Mouse (Mus musculus) megakaryocyte-erythroid progenitor cell, adult 5-6 weeks (primary cell): ENCODE results near the gene Zfp346. TPM values are rescaled to one million over a fixed set of nuclear protein-coding genes. Genes with fewer than 3 reads are reported as not detected.
"Not testable (repeated sequence)": the region's sequence is repeated elsewhere in the genome, so short reads cannot be mapped to it uniquely, and the experiment has no call there.

ENCODE experiments used
- ATAC-seq: replicated peaks from 2 replicates; pipeline ENCODE4 v1.8.0; 2016; ENCODE audit warnings: mild to moderate bottlenecking, inconsistent platforms; ENCODE audit not compliant: severe bottlenecking, poor library complexity, low FRiP score, low TSS enrichment
- total RNA-seq, 2 experiments: library from RNA; stranded (forward) in 1 of 2; stranded (reverse) in 1 of 2; fragments of 200-1000, 215-1000 nt in 1 of 2; fragments of >200 nt in 1 of 2; fragmentation: Nextera tagmentation in 1 of 2; gene quantifications; 2 replicates each; pipeline ENCODE4 v1.2.3; 2014 to 2017

Gene Zfp346
- total RNA-seq (2014; fragmentation: Nextera tagmentation): 33.1 and 61.7 TPM in 2 replicates
- total RNA-seq (2017): 6.7 and 24.8 TPM in 2 replicates

DNA sequence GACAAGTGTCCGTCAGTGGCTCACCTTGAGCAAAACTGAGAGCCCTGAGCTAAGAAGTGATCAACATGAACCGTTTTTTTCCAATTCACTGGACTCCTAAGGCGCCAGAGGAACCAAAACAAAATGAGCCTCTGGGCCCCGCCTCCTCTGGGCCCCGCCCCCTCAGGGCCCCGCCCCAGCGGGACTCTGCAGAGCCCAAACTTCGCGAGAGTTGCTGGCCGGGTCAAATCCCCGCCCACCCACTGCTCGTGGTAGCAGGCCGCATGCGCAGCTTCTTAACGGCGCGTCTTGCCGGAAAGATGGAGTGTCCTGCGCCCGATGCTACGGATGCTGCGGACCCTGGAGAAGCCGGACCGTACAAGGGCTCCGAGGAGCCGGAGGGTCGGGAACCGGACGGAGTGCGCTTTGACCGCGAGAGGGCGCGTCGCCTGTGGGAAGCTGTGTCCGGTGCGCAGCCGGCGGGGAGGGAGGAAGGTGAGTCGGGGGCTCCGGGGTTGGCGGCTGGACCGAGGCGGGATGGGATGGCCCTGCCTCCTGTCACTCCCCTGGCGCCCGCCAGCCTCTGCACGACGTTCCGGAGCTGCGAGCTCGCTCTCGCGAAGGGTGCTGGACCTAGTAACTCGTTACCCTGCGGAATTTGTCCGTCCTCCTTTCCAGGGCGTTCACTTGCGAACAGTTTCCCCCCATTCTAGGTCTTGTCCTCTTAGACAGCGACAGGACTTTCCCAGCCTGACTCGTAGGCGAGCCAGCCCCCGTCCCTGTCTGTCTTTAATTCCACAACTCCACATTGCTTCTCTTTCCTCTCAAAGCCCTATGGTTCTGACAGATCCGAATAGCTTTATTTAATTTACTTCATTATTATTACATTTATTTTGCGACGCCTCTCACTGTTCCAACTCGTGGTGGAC is at the start of gene Zfp346:
Zfp346 (plus strand) TSS at position 267 of the 908 bp plus-strand sequence.
- peak; percentile 89 for ATAC-seq

- ATAC-seq: 0 out of 2 replicates have a peak, but pooled peaks have one; percentile 55
Measured at GRCm38 (mm10) chr13:55058042-55058441, 47.1 kb upstream of the Zfp346 start.

DNA sequence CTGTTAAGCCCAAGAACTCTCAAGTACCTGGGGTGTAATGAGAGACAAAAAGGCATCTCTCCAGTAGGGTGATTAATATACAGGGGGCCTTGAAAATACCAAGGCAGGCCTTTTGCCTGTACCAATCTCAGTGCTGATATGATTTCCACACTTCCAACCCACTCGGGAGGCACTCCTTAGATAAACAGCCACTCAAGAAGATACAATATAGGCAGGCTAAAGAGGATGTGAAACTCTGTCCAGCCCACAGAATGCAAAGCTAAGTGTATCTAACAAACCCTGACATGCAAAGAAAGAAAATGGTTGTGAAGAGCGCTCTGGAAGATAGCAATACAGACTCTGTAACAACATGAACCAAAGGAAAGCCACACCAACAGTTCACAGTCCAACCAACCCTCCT is 41.8 kb upstream of the Zfp346 start:
- ATAC-seq: no peak

GRCm38 (mm10) chr13:55069719-55070118 is 35.4 kb upstream of the Zfp346 start:
- no peak for ATAC-seq

DNA sequence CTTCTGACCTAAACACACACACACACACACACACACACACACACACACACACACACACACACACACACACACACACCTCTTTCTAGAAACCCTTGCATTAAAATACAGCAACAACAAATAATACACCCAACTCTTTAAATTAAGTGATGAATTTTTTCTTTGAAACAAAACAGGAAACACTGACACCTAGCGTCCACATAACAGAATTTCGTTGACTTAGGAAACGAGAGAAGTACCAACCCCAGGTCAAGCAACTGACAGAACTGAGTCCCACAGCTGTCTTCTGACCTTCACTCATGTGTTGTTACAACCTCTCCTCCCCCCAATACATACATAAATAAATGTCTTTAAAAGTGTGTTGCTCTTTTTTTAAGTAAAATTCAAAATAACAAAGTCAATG is 33.8 kb upstream of the Zfp346 start:
- no peak for ATAC-seq

GRCm38 (mm10) chr13:55075597-55075996 is 29.5 kb upstream of the Zfp346 start:
- ATAC-seq: no peak

- no peak for ATAC-seq
Measured at GRCm38 (mm10) chr13:55092588-55092987, 12.5 kb upstream of the Zfp346 start.

DNA sequence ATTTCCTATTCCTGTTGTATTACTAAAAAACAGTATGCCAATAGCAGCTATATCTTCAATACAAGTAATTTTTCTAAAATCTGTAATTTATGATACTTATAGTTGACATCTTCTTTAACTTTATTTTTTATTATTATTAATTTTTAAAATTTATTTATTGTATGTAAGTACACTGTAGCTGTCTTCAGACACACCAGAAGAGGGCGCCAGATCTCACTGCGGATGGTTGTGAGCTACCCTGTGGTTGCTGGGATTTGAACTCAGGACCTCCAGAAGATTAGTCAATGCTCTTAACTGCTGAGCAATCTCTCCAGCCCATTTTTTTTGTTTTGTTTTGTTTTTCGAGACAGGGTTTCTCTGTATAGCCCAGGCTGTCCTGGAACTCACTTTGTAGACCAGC is 7.3 kb upstream of the Zfp346 start:
- ATAC-seq: not testable (repeated sequence)

DNA sequence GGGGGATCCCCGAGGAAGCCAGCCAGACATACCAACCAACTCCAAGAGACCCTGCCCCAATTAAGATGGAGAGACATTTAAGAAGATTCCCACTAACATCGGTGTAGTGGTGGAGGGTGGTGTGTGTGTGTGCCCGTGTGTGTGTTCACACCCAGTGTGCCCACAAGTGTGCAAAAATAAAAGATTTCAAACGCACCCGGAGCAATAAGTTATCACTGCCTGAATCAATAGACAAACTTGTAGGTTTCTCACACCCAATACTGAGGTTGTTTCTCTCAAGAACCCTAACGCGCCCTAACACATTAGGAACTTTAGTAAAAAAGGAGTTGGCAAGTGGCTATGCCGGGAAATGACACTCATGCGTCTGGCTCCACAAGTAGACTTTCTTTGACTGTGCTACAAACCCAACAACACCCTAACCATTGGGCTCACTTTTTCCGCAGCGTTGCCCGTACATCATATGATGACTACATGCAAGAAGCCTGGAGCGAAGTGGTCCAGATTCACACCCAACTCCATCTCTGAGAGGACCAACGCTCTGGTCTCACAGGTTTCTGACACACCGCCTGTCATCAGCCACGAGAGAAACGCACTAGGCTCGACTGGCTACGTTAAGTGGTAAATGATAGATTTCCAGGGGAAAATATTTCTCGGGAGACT is 5.9 kb upstream of the Zfp346 start:
- peak; percentile 49 for ATAC-seq

DNA sequence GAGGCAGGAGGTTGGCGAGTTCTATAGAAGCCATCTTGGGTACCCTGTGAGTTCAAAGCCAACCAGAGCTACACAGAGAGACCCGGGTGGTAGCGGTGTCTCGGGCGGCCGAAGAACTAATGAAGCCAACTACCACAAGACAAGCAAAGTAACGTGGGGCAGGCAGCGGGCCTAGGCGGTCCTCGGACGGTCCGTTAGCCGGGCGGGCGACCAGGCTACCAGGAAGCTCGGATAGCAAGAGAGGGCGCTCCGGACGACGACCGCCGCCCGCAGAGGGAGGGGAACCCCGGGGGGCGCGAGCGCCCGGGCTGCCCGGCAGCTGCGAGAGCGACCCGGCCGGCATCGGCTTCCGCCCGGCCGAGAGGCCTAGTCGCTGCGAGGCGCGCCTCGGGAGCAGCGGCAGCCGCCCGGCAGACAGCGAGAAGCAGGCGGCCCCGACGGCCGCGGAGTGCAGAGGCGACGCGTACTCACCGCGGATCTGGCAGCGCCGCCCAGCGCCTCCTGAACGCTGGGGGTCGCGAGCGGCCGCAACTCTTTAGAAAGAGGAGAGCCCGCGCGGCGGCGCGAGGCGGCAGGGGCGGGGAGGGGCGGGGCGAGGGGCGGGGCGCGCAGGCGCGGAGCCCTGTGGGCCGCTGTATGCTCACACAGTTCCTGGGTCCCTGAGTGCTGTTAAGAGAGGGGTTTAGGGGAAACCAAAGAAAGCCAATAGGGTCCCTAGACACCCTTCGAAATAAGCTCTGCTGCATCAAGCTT is 5.2 kb upstream of the Zfp346 start, which contains the start of gene Uimc1:
Uimc1 (minus strand) TSS at position 575 of the 753 bp plus-strand sequence.
- peak; percentile 71 for ATAC-seq

GRCm38 (mm10) chr13:55101627-55102026 is 3.5 kb upstream of the Zfp346 start:
- ATAC-seq: no peak

DNA sequence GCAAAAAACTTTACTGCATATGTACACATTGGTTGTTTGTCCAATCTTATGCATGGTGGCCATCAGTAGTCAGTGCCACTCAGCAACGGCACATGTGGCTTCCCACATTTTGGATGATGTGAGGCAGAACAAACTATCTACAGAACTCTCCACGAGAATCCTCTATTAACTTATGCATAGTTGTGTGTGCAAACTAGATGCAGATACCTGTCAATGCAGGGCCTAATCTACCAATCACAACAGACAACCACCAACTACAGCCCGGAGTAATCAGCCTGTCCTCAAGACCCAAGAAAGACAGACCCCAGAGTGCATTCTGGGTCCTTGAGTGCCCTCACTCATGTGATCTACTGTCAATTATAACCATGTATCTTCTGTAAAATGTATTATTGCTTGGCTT is 2.7 kb upstream of the Zfp346 start:
- ATAC-seq: no peak

GRCm38 (mm10) chr13:55103351-55103750 is 1.8 kb upstream of the Zfp346 start:
- no peak for ATAC-seq

GRCm38 (mm10) chr13:55105953-55106691 is 1.0 kb downstream of the Zfp346 start:
- ATAC-seq: peak; percentile 33; the same call in 1 of the 2 replicates

GRCm38 (mm10) chr13:55107116-55107515 is 2.0 kb downstream of the Zfp346 start:
- no peak for ATAC-seq

- no peak for ATAC-seq
Measured at GRCm38 (mm10) chr13:55107694-55108093, 2.6 kb downstream of the Zfp346 start.

DNA sequence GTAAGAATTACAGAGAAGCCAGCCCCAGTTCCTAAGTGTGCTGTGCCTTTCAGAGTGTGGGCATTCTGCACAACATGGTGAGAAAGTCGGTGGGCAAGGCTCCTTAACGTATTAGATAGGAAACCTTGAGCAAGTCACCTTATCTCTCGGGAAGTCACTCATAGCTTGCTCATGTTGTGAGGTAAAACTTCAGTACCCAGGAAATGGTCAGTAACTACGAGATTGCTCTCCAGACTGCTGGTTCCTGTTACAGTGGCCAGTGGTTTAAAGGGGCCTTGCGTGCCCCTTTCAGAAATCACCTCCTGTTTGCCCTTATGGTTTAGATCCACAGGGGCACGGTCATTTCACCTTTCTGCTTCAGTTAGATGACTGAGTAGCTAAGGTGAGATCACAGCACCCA is 9.3 kb downstream of the Zfp346 start:
- no peak for ATAC-seq

DNA sequence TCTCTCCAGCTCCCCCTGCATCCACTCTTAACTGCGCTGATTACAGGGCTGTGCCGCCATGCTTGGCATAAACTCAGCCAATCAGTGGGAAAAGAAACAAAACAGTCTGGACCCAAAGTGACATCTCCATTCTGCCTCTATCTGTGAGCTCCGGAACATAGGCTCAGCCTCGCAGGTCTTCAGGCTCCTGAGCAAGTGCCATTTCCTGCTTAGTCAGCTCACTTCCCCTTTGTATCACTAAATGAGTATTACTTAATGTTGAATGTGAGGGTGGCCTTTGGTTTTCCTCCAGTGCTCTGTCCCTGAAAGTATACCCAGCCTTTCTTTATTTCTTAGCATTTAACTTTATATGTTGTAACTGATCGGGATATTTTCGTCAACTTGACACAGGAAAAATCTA is 19.8 kb downstream of the Zfp346 start:
- ATAC-seq: no peak

GRCm38 (mm10) chr13:55133448-55133847 is 28.3 kb downstream of the Zfp346 start, which contains the start of gene Gm17617:
Gm17617 (minus strand) TSS chr13:55133548.
- ATAC-seq: no peak
